Mouse (Mus musculus): ENCODE data around the gene Sh3bp4.
A peak's percentile ranks its signal among the peaks of the same experiment; 100 is the strongest.

The Sh3bp4 gene

GRCm38 (mm10) chr1:89094416-89094815, 24.2 kb downstream of the Sh3bp4 start:
- no peak for DNase-seq

GRCm38 (mm10) chr1:89095642-89096424, 25.6 kb downstream of the Sh3bp4 start:
- DNase-seq = no peak

- no peak for DNase-seq
Observed at GRCm38 (mm10) chr1:89102231-89103003, 32.2 kb downstream of the Sh3bp4 start.

GRCm38 (mm10) chr1:89103004-89103263, 32.7 kb downstream of the Sh3bp4 start:
- no peak for DNase-seq

- DNase-seq = no peak
Observed at GRCm38 (mm10) chr1:89103505-89103904, 33.3 kb downstream of the Sh3bp4 start.

- DNase-seq = no peak
Observed at GRCm38 (mm10) chr1:89104066-89104765, 34.0 kb downstream of the Sh3bp4 start.

GRCm38 (mm10) chr1:89105891-89106830, 35.9 kb downstream of the Sh3bp4 start:
- no peak for DNase-seq

- no peak for DNase-seq
Observed at GRCm38 (mm10) chr1:89107466-89107865, 37.3 kb downstream of the Sh3bp4 start.

GRCm38 (mm10) chr1:89108340-89108896, 38.2 kb downstream of the Sh3bp4 start:
- peak; percentile 15 to 16 for DNase-seq

GRCm38 (mm10) chr1:89109767-89110166, 39.6 kb downstream of the Sh3bp4 start:
- DNase-seq = no peak

GRCm38 (mm10) chr1:89110767-89111534, 40.7 kb downstream of the Sh3bp4 start:
- no peak for DNase-seq

- no peak for DNase-seq
Observed at GRCm38 (mm10) chr1:89112544-89112943, 42.3 kb downstream of the Sh3bp4 start.

GRCm38 (mm10) chr1:89113731-89114130, 43.5 kb downstream of the Sh3bp4 start:
- DNase-seq = no peak

- DNase-seq = no peak
Observed at GRCm38 (mm10) chr1:89117062-89117461, 46.8 kb downstream of the Sh3bp4 start.

- no peak for DNase-seq
Observed at GRCm38 (mm10) chr1:89118076-89118475, 47.9 kb downstream of the Sh3bp4 start.

- no peak for DNase-seq
Observed at GRCm38 (mm10) chr1:89118836-89119235, 48.6 kb downstream of the Sh3bp4 start.

- no peak for DNase-seq
Observed at GRCm38 (mm10) chr1:89120290-89120689, 50.1 kb downstream of the Sh3bp4 start.

GRCm38 (mm10) chr1:89121466-89121865, 51.3 kb downstream of the Sh3bp4 start:
- DNase-seq = no peak

- DNase-seq = no peak
Observed at GRCm38 (mm10) chr1:89122376-89122775, 52.2 kb downstream of the Sh3bp4 start.

GRCm38 (mm10) chr1:89124076-89124475, 53.9 kb downstream of the Sh3bp4 start:
- DNase-seq = no peak

- no peak for DNase-seq
Observed at GRCm38 (mm10) chr1:89127163-89127562, 56.9 kb downstream of the Sh3bp4 start.
